In genomic region chr5:34210279-34210678, GRCm38 (mm10) we compare ENCODE assay signal across 8 mouse cellular contexts. TPM values are rescaled to one million over a fixed set of nuclear protein-coding genes. Genes with fewer than 3 reads are reported as not detected.
DNase-seq lines count a peak whose midpoint lies in the region; ATAC-seq and TF ChIP-seq lines count a peak whose summit lies in the region.

No protein-coding gene starts in this region.

- 14% methylated on average over 1 of the region's 1 CpGs for WGBS in heart, embryonic 11.5 days (ENCODE audit: insufficient replicate concordance)
- WGBS in hindbrain, postnatal 0 days, result 4% methylated on average over 1 of the region's 1 CpGs

- intact Hi-C loops in left cerebral cortex, postnatal 14 days (cut with DNase I), result loop anchor here (5.0 kb wide), 1 partner anchor 77 kb away; the partner anchor contains the start of genes Cfap99 and Zfyve28

- peak; percentile 96 for DNase-seq in heart, adult 11 months
- peak; percentile 82 for DNase-seq in cerebellum, adult 9-10 months
- DNase-seq in forelimb bud, embryonic 11.5 days (ENCODE audit: low read depth, low spot score), result peak; percentile 84
- DNase-seq in hindbrain, postnatal 0 days (ENCODE audit: low spot score), result peak; percentile 84
- DNase-seq in left cerebral cortex, postnatal 14 days (ENCODE audit: low spot score in 2 of 2), result peak; percentile 77 to 81
- DNase-seq in skeletal muscle tissue, adult 2 months (ENCODE audit: low read depth, low spot score), result peak; percentile 66

- no peak overlapping the region for H3K4me2 ChIP-seq in heart, embryonic 11.5 days
- no peak overlapping the region for H3K4me2 ChIP-seq in hindbrain, postnatal 0 days (ENCODE audit: low read depth, low read length)

- TF ChIP-seq CTCF in hindbrain, postnatal 0 days (IDR thresholded peaks at IDR 0.05; ENCODE audit: low read depth), result peak; percentile 95

- no peaks in the 10 kb centered on the region for H3K9me3 ChIP-seq in heart, embryonic 11.5 days (replicated peaks; ENCODE audit: control insufficient read depth, low read length)
- H3K9me3 ChIP-seq in hindbrain, postnatal 0 days (ENCODE audit: low read length), result no peaks in the 10 kb centered on the region

- no peaks in the 10 kb centered on the region for H3K36me3 ChIP-seq in heart, embryonic 11.5 days (ENCODE audit: control insufficient read depth, insufficient read depth, low read length)
- H3K36me3 ChIP-seq in hindbrain, postnatal 0 days (ENCODE audit: insufficient read depth, low read length), result no peaks in the 10 kb centered on the region

- H3K27me3 ChIP-seq in heart, embryonic 11.5 days (ENCODE audit: control insufficient read depth, insufficient read depth, low read length), result peaks cover 8% of the 10 kb centered on the region
- H3K27me3 ChIP-seq in hindbrain, postnatal 0 days (ENCODE audit: insufficient read depth, low read length), result no peaks in the 10 kb centered on the region

- peaks cover 9% of the 10 kb centered on the region for H3K4me1 ChIP-seq in heart, embryonic 11.5 days (ENCODE audit: control insufficient read depth, insufficient read depth, low read length)
- H3K4me1 ChIP-seq in hindbrain, postnatal 0 days (ENCODE audit: insufficient read depth, low read length), result no peaks in the 10 kb centered on the region

- no peak overlapping the region for H3K27ac ChIP-seq in heart, embryonic 11.5 days (ENCODE audit: low read depth, low read length)
- no peak overlapping the region for H3K27ac ChIP-seq in hindbrain, postnatal 0 days

- no peak overlapping the region for H3K4me3 ChIP-seq in heart, embryonic 11.5 days (ENCODE audit: low read depth, low read length)
- H3K4me3 ChIP-seq in hindbrain, postnatal 0 days (ENCODE audit: low read length), result no peak overlapping the region

- no peak overlapping the region for H3K9ac ChIP-seq in heart, embryonic 11.5 days (ENCODE audit: low read depth, low read length)
- H3K9ac ChIP-seq in hindbrain, postnatal 0 days (replicated peaks; ENCODE audit: low read length), result no peak overlapping the region

- ATAC-seq in heart, embryonic 11.5 days (replicated peaks; ENCODE audit: insufficient number of reproducible peaks, low FRiP score, low TSS enrichment), result no peak
- ATAC-seq in hindbrain, postnatal 0 days, result peak; percentile 74
- peak; percentile 90 for ATAC-seq in megakaryocyte-erythroid progenitor cell, adult 5-6 weeks (replicated peaks; ENCODE audit: low FRiP score, low TSS enrichment, poor library complexity, severe bottlenecking)

RNA-seq across cellular contexts. Expression of gene Mxd4, which starts 22.8 kb away (rescaled TPM):
- polyA plus RNA-seq in heart, embryonic 11.5 days (2014; fragmentation: Nextera tagmentation; extraction: Ambion mirVana), result 23.3 and 26.7 TPM in 2 replicates
- total RNA-seq in hindbrain, postnatal 0 days (2014; rRNA removed), result 73.3 and 99.1 TPM in 2 replicates
- polyA plus RNA-seq in hindbrain, postnatal 0 days (2015; fragmentation: Nextera tagmentation; extraction: Ambion mirVana), result 22.0 and 23.5 TPM in 2 replicates
- 10 to 100 TPM; 75.4 to 87.4 TPM for total RNA-seq in left cerebral cortex, postnatal 14 days (2021)
- 32.3 and 34.4 TPM in 2 replicates for total RNA-seq in megakaryocyte-erythroid progenitor cell, adult 5-6 weeks (2014; fragmentation: Nextera tagmentation)
- 9.5 and 14.7 TPM in 2 replicates for total RNA-seq in megakaryocyte-erythroid progenitor cell, adult 5-6 weeks (2017)

RNA-seq across cellular contexts. Expression of gene Haus3, which starts 41.0 kb away (rescaled TPM):
- polyA plus RNA-seq in heart, embryonic 11.5 days (2014; fragmentation: Nextera tagmentation; extraction: Ambion mirVana), result 28.8 and 31.2 TPM in 2 replicates
- 4.1 and 4.2 TPM in 2 replicates for total RNA-seq in hindbrain, postnatal 0 days (2014; rRNA removed)
- 12.7 TPM in 2 replicates for polyA plus RNA-seq in hindbrain, postnatal 0 days (2015; fragmentation: Nextera tagmentation; extraction: Ambion mirVana)
- 1 to 10 TPM; 5.1 to 5.5 TPM for total RNA-seq in left cerebral cortex, postnatal 14 days (2021)
- total RNA-seq in megakaryocyte-erythroid progenitor cell, adult 5-6 weeks (2014; fragmentation: Nextera tagmentation), result 45.3 and 52.4 TPM in 2 replicates
- total RNA-seq in megakaryocyte-erythroid progenitor cell, adult 5-6 weeks (2017), result 83.0 and 139 TPM in 2 replicates

RNA-seq across cellular contexts. Expression of gene Poln, which starts 41.0 kb away (rescaled TPM):
- polyA plus RNA-seq in heart, embryonic 11.5 days (2014; fragmentation: Nextera tagmentation; extraction: Ambion mirVana), result 0.38 and 0.52 TPM in 2 replicates
- 0.16 TPM in 1 of 2 replicates, not detected in the other for total RNA-seq in hindbrain, postnatal 0 days (2014; rRNA removed)
- 0.68 and 0.69 TPM in 2 replicates for polyA plus RNA-seq in hindbrain, postnatal 0 days (2015; fragmentation: Nextera tagmentation; extraction: Ambion mirVana)
- under 1 TPM; 0.79 to 0.91 TPM for total RNA-seq in left cerebral cortex, postnatal 14 days (2021)
- total RNA-seq in megakaryocyte-erythroid progenitor cell, adult 5-6 weeks (2014; fragmentation: Nextera tagmentation), result 0.26 and 3.1 TPM in 2 replicates
- 2.6 and 6.3 TPM in 2 replicates for total RNA-seq in megakaryocyte-erythroid progenitor cell, adult 5-6 weeks (2017)
